Mouse (Mus musculus) megakaryocyte-erythroid progenitor cell, adult 5-6 weeks (primary cell): ENCODE measurements around the gene Pcnp. TPM values are rescaled to one million over a fixed set of nuclear protein-coding genes. Genes with fewer than 3 reads are reported as not detected.
A peak's percentile ranks its signal among the peaks of the same experiment; 100 is the strongest.
"Not testable (repeated sequence)": the region's sequence is repeated elsewhere in the genome, so short reads cannot be mapped to it uniquely, and the experiment has no call there.

Experiments used
- ATAC-seq: replicated peaks from 2 replicates; pipeline ENCODE4 v1.8.0; 2016; ENCODE audit warnings: mild to moderate bottlenecking, inconsistent platforms; ENCODE audit not compliant: severe bottlenecking, poor library complexity, low FRiP score, low TSS enrichment
- total RNA-seq, 2 experiments: library from RNA; stranded (forward) in 1 of 2; stranded (reverse) in 1 of 2; fragments of 200-1000, 215-1000 nt in 1 of 2; fragments of >200 nt in 1 of 2; fragmentation: Nextera tagmentation in 1 of 2; gene quantifications; 2 replicates each; pipeline ENCODE4 v1.2.3; 2014 to 2017

Pcnp gene
- total RNA-seq (2014; fragmentation: Nextera tagmentation) (124 TPM in 2 replicates), total RNA-seq (2017) (128 and 165 TPM in 2 replicates)

GRCm38 (mm10) chr16:56029661-56030082 is at the start of gene Pcnp:
Pcnp (minus strand) TSS chr16:56029739.
- peak; percentile 95 for ATAC-seq

- ATAC-seq, result no peak
Observed at GRCm38 (mm10) chr16:56076121-56076869, 46.8 kb upstream of the Pcnp start.

GRCm38 (mm10) chr16:56075222-56076111 is 45.9 kb upstream of the Pcnp start:
- peak; percentile 62 for ATAC-seq

GRCm38 (mm10) chr16:56074565-56074964 is 45.0 kb upstream of the Pcnp start:
- no peak for ATAC-seq

- no peak for ATAC-seq
Observed at GRCm38 (mm10) chr16:56074122-56074521, 44.6 kb upstream of the Pcnp start.

GRCm38 (mm10) chr16:56073150-56073549 is 43.6 kb upstream of the Pcnp start:
- ATAC-seq, result not testable (repeated sequence)

GRCm38 (mm10) chr16:56072533-56072932 is 43.0 kb upstream of the Pcnp start:
- ATAC-seq, result no peak

GRCm38 (mm10) chr16:56071317-56072232 is 42.0 kb upstream of the Pcnp start:
- peak; percentile 81 for ATAC-seq

- ATAC-seq, result no peak
Observed at GRCm38 (mm10) chr16:56068523-56069070, 39.1 kb upstream of the Pcnp start.

GRCm38 (mm10) chr16:56066113-56066512 is 36.6 kb upstream of the Pcnp start:
- no peak for ATAC-seq

- peak; percentile 90 for ATAC-seq
Observed at GRCm38 (mm10) chr16:56064334-56064990, 34.9 kb upstream of the Pcnp start.

- no peak for ATAC-seq
Observed at GRCm38 (mm10) chr16:56062981-56063380, 33.4 kb upstream of the Pcnp start.

GRCm38 (mm10) chr16:56061995-56062594 is 32.6 kb upstream of the Pcnp start:
- ATAC-seq, result no peak

GRCm38 (mm10) chr16:56058151-56058550 is 28.6 kb upstream of the Pcnp start:
- no peak for ATAC-seq

GRCm38 (mm10) chr16:56056944-56057590 is 27.5 kb upstream of the Pcnp start:
- no peak for ATAC-seq

- no peak for ATAC-seq
Observed at GRCm38 (mm10) chr16:56055911-56056310, 26.4 kb upstream of the Pcnp start.

GRCm38 (mm10) chr16:56048038-56048437 is 18.5 kb upstream of the Pcnp start, which contains the start of gene Senp7:
Senp7 (plus strand) TSS chr16:56048338.
- not testable (repeated sequence) for ATAC-seq

GRCm38 (mm10) chr16:56038090-56038489 is 8.6 kb upstream of the Pcnp start:
- no peak for ATAC-seq
